Mouse (Mus musculus): ENCODE measurements at regions not wholly inside any gene's neighbourhood (a gene's known extent, or its start where the extent isn't known, plus 50 kb on each side); places are given as distances from the start of the nearest gene placed in this dataset.

GRCm38 (mm10) chr14:48051971-48052370, 68.7 kb upstream of the Peli2 start:
- TF ChIP-seq CTCF (IDR thresholded peaks at IDR 0.05; ENCODE audit: low read depth, low read length) (no peak), EP300 (IDR thresholded peaks at IDR 0.05; ENCODE audit: insufficient read depth, low read depth, low read length) (no peak)
